Mouse (Mus musculus) thymus, adult 2 months (tissue): ENCODE data around the gene Adam12. TPM values are rescaled to one million over a fixed set of nuclear protein-coding genes. Genes with fewer than 3 reads are reported as not detected.

ENCODE experiments used
- DNase-seq: peaks from one replicate; pipeline ENCODE4 v3.0.0; 2021
- H3K27ac ChIP-seq: fragments of 200-500 bp; 2 replicates; pipeline ENCODE4 v1.5.1; 2012; ENCODE audit warnings: low read length, control low read depth; ENCODE audit not compliant: control insufficient read depth, insufficient read depth
- H3K27me3 ChIP-seq: fragments of 200-500 bp; 2 replicates; pipeline ENCODE4 v1.6.1; 2012; ENCODE audit warnings: mild to moderate bottlenecking, low read length, moderate library complexity, mixed read lengths; ENCODE audit not compliant: control insufficient read depth, insufficient read depth
- H3K36me3 ChIP-seq: fragments of 200-500 bp; 2 replicates; pipeline ENCODE4 v1.6.1; 2012; ENCODE audit warnings: mild to moderate bottlenecking, low read length, moderate library complexity; ENCODE audit not compliant: control insufficient read depth, insufficient read depth
- H3K4me1 ChIP-seq: fragments of 200-500 bp; replicated peaks from 2 replicates; pipeline ENCODE4 v1.6.1; 2012; ENCODE audit warnings: low read length; ENCODE audit not compliant: control insufficient read depth, insufficient read depth
- H3K4me3 ChIP-seq: fragments of 200-500 bp; 2 replicates; pipeline ENCODE4 v1.5.1; 2012; ENCODE audit warnings: mild to moderate bottlenecking, low read length, control low read depth, moderate library complexity; ENCODE audit not compliant: control insufficient read depth, insufficient read depth
- CTCF ChIP-seq: fragments of 200-500 bp; IDR thresholded peaks from 2 replicates; pipeline ENCODE4 v1.5.1; 2012; ENCODE audit warnings: mild to moderate bottlenecking, control low read depth, low read length, moderate library complexity, borderline replicate concordance; ENCODE audit not compliant: control insufficient read depth, poor library complexity, insufficient read depth; ENCODE audit errors: extremely low read depth
- POLR2A ChIP-seq: fragments of 200-500 bp; IDR thresholded peaks from 2 replicates; pipeline ENCODE4 v1.6.1; 2012; ENCODE audit warnings: mild to moderate bottlenecking, low read length, control low read depth, moderate library complexity; ENCODE audit not compliant: control insufficient read depth, poor library complexity, insufficient read depth; ENCODE audit errors: extremely low read depth
- WGBS: fragments of 180-500 bp; shearing (Covaris S2); methylation state at CpG from one replicate; pipeline ENCODE4 v1.1.7; 2018; 5-methylcytosine and 5-hydroxymethylcytosine counted together
- polyA plus RNA-seq: library from polyadenylated mRNA; depleted of rRNA; stranded (reverse); fragments of >200 nt; gene quantifications from 2 replicates; pipeline ENCODE4 v1.2.3, GENCODE M21; 2012

Adam12 gene
- polyA plus RNA-seq, 1 experiment, result 29.0 TPM

DNA sequence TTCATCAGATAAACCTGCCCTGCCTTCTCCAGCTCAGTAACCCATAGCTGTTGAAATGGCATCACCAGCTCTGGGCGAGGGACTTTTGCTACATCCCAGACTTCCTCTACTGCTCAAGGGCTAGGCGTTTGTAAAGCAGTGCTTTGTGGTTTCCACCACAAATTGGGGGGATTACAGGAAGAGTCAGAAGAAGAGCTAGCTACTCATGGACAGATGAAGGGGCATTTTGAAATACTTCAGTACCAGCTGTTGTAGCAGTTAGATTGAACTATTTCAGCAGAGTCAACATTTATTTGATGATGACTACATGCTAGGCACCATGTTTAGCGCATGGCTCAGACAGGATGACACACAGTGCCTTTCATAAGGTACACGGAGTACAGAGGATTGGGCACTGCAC lies 361.7 kb downstream of the Adam12 start:
- TF ChIP-seq CTCF (no peak), POLR2A (no peak)
- no peaks in the 10 kb centered on the region for H3K36me3 ChIP-seq
- DNase-seq, result no peak
- H3K27me3 ChIP-seq, result no peaks in the 10 kb centered on the region
- no peaks in the 10 kb centered on the region for H3K4me1 ChIP-seq
- H3K4me3 ChIP-seq, result no peak overlapping the region
- 53% methylated on average over 4 of the region's 4 CpGs for WGBS
- H3K27ac ChIP-seq, result no peak overlapping the region

DNA sequence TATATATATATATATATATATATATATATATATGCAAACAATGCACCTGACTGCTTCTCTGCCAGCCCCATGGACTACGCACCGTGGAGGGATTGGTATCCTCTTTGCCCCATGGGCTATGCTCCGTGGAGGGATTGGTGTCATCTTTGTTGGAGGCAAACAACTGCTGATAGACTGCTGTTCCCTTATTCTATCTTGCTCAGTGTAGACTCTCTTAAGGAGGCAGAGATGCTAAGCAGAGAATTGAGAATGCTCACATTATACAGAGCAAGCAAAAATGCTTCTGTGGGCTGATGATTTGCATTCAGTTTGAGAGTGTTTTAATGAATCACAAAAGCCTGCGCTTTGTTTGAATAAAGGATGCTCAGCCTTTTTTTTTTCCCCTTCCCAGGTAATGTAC lies 368.3 kb downstream of the Adam12 start:
- TF ChIP-seq POLR2A (no peak), CTCF (no peak)
- Histone ChIP-seq H3K4me1 (no peaks in the 10 kb centered on the region), H3K36me3 (no peaks in the 10 kb centered on the region), H3K4me3 (no peak overlapping the region), H3K27ac (no peak overlapping the region), H3K27me3 (no peaks in the 10 kb centered on the region)
- DNase-seq, result no peak
- 94% methylated on average over 4 of the region's 4 CpGs for WGBS

DNA sequence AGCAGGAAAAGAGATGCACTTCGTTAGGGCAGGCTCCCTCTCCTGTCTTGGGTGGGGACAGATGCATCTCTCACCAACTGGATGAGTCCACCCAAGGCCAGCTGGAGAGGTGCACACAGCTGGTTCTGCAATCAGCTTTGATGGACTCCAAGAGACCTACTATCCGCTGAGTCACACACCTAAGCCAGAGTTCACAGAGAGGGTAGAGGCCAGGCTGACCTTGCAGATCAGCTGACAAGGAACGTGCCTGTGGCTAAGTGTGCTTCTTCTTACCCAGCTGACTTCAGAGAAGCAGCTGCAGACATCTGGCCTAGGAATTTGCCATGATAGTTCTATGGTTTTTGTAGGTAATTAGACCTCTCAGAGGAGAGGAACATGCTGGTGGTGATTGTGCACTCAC lies 368.8 kb downstream of the Adam12 start:
- WGBS, result 85% methylated on average over 3 of the region's 3 CpGs
- H3K27me3 ChIP-seq, result no peaks in the 10 kb centered on the region
- no peak overlapping the region for H3K4me3 ChIP-seq
- no peak for TF ChIP-seq CTCF
- no peak for TF ChIP-seq POLR2A
- H3K27ac ChIP-seq, result no peak overlapping the region
- H3K36me3 ChIP-seq, result no peaks in the 10 kb centered on the region
- no peak for DNase-seq
- no peaks in the 10 kb centered on the region for H3K4me1 ChIP-seq

DNA sequence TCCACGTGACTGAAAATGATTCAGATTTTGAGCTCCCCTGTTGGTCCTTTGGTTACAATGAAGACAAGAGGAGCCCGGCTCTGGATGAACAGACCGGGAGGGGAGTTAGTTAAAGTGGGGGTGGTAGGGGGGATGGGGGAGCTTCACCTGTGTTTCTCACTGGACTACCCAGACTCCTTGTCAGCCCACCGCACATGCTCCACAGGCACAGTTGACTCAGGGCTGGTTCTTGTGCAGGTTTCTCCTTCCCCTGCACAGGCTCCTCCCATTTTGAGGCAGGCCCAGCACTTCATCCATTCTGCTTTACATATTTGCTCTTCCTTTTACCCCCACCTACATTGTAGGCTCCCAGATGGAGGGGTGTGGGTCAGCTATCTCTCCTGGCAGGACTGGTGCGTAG lies 369.2 kb downstream of the Adam12 start:
- TF ChIP-seq POLR2A (no peak), CTCF (no peak)
- 92% methylated on average over 5 of the region's 5 CpGs for WGBS
- no peak overlapping the region for H3K27ac ChIP-seq

DNA sequence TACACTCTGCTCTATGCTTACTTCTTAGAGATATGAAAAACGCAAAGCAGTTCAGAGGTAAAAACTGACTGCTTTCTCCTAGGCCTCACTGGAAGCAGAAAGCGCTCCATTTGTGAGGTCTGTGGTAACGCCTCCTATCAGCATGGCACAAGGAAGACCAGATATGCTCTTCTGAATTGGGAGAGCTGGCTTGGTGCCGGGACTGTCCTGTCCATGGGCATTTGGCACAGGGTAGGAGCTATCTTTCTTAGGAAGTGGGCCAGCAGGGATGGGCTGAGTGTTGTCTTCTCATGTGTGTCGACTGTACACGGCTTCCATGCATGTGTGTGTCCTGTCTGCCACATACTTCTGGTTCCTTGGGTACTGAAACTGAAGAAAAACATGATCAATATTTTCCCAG lies 369.7 kb downstream of the Adam12 start:
- no peaks in the 10 kb centered on the region for H3K27me3 ChIP-seq
- H3K36me3 ChIP-seq, result no peaks in the 10 kb centered on the region
- DNase-seq, result no peak
- H3K4me1 ChIP-seq, result no peaks in the 10 kb centered on the region
- TF ChIP-seq CTCF, result no peak
- no peak for TF ChIP-seq POLR2A
- H3K4me3 ChIP-seq, result no peak overlapping the region
- 93% methylated on average over 6 of the region's 6 CpGs for WGBS
- no peak overlapping the region for H3K27ac ChIP-seq

More for the DNA sequence above, 369.2 kb downstream of the Adam12 start:
- DNase-seq, result no peak
- Histone ChIP-seq H3K36me3 (no peaks in the 10 kb centered on the region), H3K27me3 (no peaks in the 10 kb centered on the region), H3K4me3 (no peak overlapping the region), H3K4me1 (no peaks in the 10 kb centered on the region)

DNA sequence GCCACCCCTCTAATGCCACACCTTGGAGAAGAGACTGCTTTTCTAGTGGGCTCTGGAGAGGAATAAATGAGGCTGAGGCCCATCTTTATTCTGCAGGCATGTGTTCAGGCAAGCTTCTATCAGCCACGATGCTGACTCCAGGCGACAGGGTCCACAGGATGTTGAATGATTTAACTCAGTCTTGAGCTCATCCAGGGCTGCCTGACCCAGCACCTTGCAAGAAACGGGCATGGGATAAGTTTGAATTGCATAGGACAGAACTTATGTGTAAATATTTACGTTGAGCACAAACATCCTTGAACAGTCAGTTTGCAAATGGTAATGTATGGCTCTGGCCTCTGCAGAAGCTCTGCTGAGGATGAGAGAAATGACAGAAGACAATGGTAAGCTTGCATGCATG lies 372.4 kb downstream of the Adam12 start:
- DNase-seq, result no peak
- no peak for TF ChIP-seq CTCF
- no peak for TF ChIP-seq POLR2A
- no peaks in the 10 kb centered on the region for H3K27me3 ChIP-seq
- H3K4me1 ChIP-seq, result no peaks in the 10 kb centered on the region
- WGBS, result 80% methylated on average over 4 of the region's 4 CpGs
- no peak overlapping the region for H3K4me3 ChIP-seq
- no peak overlapping the region for H3K27ac ChIP-seq
- H3K36me3 ChIP-seq, result no peaks in the 10 kb centered on the region

DNA sequence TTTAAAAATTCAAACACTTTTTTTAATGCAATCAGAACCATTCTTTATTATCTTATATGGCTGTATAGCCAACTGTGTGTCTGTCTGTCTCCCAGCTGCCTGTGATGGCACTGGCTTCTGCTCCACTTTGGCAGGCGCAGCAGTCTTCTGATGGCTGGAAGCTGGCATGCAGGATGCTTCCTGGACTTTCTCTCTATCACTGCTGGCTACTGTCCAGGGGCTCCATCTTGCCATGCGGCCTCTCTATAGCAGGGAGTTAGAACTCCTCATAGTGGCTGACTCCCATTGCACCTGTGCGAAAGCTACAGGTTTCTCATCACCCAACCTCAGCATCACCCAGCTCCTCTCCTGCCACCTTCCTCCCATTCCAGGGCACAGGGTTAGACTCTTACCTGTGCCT lies 373.4 kb downstream of the Adam12 start:
- Histone ChIP-seq H3K27me3 (no peaks in the 10 kb centered on the region), H3K36me3 (no peaks in the 10 kb centered on the region), H3K27ac (no peak overlapping the region), H3K4me1 (no peaks in the 10 kb centered on the region), H3K4me3 (no peak overlapping the region)
- 96% methylated on average over 3 of the region's 3 CpGs for WGBS
- no peak for TF ChIP-seq POLR2A
- TF ChIP-seq CTCF, result no peak
- no peak for DNase-seq
